Mouse (Mus musculus): ENCODE data around the gene Paip2b.
A peak's percentile ranks its signal among the peaks of the same experiment; 100 is the strongest.
"Not testable (repeated sequence)": the region's sequence is repeated elsewhere in the genome, so short reads cannot be mapped to it uniquely, and the experiment has no call there.

The Paip2b gene

GRCm38 (mm10) chr6:83802033-83802432, 29.5 kb downstream of the Paip2b start:
- no peak for DNase-seq (ENCODE audit: low spot score)

DNA sequence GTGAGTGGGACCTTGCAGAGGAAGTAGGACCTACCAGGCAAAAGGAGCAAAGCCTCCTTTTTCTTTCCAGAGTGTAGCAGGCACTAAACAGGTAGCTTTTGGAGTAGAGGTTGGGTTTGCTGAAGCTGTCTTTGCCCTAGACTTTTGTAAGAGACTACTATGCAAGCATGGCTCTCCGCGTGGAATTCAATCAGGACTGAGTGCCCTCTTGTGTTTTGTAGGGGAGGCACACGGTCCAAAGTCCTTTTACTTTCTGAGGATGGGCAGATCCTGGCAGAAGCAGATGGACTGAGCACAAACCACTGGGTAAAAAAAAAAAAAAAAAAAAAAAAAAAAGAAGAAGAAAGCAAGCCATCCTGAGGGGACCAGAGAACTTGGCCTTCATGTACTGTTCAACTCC, 34.9 kb downstream of the Paip2b start:
- peak; percentile 32 for DNase-seq (ENCODE audit: low spot score)

DNA sequence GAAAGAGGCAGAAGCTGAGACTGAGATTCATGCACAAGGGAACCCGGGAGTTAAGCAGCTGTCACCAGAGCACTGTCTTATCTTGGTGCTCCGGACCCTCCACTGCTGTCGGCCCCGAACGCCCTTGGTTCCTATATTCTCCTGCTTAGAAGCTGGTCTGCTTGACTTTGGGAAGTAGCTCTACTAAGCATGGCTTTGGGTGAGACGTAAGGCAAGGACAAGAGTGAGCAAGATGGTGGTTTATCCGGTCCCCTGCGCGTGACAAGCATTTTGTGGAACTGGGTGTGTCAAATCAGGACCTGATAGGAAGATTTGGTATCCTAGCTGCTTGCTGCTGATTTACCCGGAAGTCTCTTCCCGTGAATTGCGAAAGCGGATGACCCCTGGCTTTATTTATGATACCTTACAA, 36.0 kb downstream of the Paip2b start:
- DNase-seq (ENCODE audit: low spot score), result no peak

- peak; percentile 94 for DNase-seq (ENCODE audit: low spot score)
Measured at GRCm38 (mm10) chr6:83794760-83795296, 36.7 kb downstream of the Paip2b start, which contains the start of gene Nagk. Nagk (plus strand) TSS chr6:83794982.

GRCm38 (mm10) chr6:83791251-83791890, 40.2 kb downstream of the Paip2b start:
- no peak for DNase-seq (ENCODE audit: low spot score)

DNA sequence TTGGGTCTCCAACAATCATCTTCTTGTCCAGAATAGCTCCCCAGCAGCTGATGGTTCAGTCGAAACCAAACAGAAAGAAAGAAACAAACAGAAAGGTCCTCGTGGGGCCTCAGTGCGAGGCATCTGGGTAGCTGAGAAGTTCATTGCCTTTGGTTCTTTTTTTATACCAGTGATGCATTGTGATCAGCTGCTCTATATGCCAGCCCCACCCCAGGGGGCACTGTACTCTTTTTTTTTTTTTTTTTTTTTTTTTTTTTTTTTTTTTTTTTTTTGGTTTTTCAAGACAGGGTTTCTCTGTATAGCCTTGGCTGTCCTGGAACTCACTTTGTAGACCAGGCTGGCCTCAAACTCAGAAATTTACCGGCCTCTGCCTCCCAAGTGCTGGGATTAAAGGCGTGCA, 41.0 kb downstream of the Paip2b start:
- not testable (repeated sequence) for DNase-seq (ENCODE audit: low spot score)

DNA sequence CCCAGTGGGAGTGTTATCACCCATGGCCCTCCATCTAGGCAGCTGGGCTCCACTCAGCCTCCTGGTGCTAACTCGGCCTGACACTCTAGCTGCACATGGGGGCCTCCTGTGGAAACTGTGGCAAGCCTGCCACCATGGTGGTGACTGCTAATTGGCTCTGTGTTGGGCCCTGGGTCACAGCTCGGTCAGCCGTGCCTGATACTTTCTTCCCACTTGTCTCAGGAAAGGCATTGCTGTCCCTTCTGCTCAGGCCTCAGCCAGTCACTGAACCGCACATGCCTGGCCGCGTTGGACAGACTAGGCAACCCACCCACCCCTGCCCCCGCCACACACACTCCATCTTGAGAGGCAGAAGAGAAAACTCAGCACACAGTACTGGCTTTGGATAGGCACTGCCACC, 43.0 kb downstream of the Paip2b start:
- peak; percentile 96 for DNase-seq (ENCODE audit: low spot score)

- DNase-seq (ENCODE audit: low spot score), result no peak
Measured at GRCm38 (mm10) chr6:83786426-83786825, 45.1 kb downstream of the Paip2b start.

- DNase-seq (ENCODE audit: low spot score), result peak; percentile 79
Measured at GRCm38 (mm10) chr6:83779026-83779425, 52.5 kb downstream of the Paip2b start.

DNA sequence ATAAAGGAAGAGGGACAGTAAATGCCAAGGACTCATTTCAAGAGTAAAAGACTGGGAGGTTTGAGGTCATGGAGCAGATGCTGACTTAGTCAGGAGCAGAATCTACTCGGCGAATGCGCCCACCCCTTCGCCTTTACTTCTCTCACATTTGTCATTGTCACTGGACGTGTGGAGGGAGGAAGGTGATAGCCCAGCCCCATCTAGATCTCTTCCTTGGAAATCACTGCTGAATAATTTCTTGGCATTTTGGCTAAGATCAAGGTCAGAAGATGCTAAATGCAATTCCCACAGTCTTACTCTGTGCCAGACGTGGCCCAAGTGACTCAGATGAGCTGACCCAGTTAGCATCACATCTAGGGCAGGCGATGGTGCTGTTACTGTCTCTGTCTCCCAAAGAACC, 53.2 kb downstream of the Paip2b start:
- DNase-seq (ENCODE audit: low spot score), result no peak

DNA sequence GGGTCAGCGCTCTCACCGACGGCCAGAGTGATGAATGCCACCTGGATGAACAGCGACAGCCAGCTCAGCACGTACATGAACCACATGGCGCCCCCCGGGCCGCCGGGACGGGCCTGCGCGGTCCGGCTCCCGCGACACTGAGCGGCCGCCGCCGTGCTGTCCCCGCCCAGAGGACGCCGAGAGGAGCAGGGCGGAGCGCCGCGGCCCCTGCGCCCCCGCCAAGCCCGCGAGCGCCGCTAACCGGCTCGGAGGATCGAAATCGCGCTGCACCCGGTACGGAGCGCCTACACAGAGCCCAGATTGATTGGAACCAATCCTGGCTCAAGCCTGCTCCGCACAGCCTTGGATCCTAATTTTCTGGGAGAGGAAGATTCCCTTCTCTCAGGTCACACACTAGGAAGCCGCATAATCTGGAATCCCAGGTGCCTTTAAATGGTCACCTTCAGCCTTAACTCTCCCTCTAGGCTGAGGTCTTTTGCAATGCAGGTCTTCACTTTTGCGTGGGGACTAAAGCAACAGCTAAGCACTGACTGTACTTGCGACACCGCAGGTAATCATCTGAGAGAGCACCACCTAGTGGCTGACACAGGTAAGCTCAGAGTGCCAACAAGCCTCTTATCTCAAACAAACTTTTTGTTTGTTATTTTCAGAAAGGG, 55.8 kb downstream of the Paip2b start, which contains the start of gene Tex261:
Gene Tex261 (minus strand): TSS at position 176 of the 656 bp plus-strand sequence.
- DNase-seq (ENCODE audit: low spot score), result peak; percentile 93

DNA sequence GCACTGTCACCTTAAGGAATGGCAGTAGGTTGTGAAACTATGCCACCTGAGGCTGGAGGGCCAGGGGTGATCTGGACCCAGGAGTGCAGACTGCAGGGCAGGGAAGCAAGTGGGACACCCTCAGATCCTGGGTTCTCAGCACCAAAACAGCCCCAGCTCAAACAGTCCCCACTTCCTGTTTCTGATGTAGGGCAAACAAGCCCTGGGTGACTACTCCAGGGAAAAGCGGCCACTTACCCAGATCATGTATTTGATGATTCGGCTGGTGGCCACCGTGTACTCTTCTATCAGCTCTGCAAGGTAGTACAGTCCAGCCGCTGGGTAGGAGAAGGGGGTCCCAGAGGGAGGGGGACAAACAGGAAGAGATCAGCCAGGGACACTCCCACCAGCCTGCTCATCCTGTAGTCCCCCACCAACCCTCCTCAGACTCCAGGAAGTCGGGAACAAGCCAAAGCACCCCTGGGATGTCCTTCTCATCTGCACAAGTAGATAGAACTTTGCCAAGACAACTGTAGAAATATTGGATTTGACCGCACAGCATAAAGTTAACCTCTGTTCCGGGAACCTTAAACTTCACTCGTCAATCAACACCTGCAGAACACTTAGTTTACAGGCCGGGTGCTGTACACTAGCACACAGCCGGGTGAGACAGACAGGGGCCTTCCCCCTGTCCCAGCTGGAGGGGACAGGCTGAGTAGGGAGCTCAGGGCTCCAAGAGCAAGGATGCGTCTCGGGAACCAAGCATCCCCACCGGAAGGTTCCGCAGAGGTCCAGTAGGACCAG, 56.6 kb downstream of the Paip2b start:
- no peak for DNase-seq (ENCODE audit: low spot score)

- DNase-seq (ENCODE audit: low spot score), result no peak
Measured at GRCm38 (mm10) chr6:83774126-83774525, 57.4 kb downstream of the Paip2b start.

- DNase-seq (ENCODE audit: low spot score), result no peak
Measured at GRCm38 (mm10) chr6:83768485-83768884, 63.1 kb downstream of the Paip2b start.

- no peak for DNase-seq (ENCODE audit: low spot score)
Measured at GRCm38 (mm10) chr6:83766982-83767381, 64.6 kb downstream of the Paip2b start.

DNA sequence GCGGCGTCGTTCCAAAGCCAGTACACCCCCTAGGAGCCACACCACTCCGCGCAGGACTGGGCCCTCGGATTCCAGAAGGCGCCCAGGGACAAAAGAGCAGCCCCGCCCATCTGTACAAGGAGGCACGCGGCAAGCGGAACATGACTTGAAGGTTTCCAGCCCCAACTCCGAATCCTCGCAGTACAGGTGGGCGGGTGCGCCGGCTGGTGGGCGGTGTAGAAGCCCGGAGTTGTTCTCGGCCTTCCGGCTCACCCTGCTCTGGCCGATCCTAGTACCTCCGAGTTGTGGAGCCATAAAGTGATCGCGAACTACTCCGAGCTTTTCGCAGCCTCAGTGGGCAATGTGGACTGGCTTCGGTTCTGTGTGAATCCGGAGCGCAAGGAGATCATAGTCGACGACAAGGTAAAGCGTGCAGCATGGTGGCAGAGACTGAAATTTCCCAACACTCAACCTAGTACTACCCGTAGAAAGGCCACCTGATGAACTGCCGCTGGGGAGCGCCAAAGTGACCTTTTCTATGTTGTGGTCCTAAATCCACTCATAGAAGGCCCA, 68.6 kb downstream of the Paip2b start:
- peak; percentile 64 for DNase-seq (ENCODE audit: low spot score)

- no peak for DNase-seq (ENCODE audit: low spot score)
Measured at GRCm38 (mm10) chr6:83762344-83762743, 69.2 kb downstream of the Paip2b start, which contains the start of gene Ankrd53. Ankrd53 (plus strand) TSS chr6:83762644.

GRCm38 (mm10) chr6:83756051-83756450, 75.5 kb downstream of the Paip2b start:
- no peak for DNase-seq (ENCODE audit: low spot score)
